Mouse (Mus musculus) gastrocnemius, adult 18-20 months (tissue): ENCODE data around the gene Ugt1a5. TPM values are rescaled to one million over a fixed set of nuclear protein-coding genes. Genes with fewer than 3 reads are reported as not detected.
"Not testable (repeated sequence)": the region's sequence is repeated elsewhere in the genome, so short reads cannot be mapped to it uniquely, and the experiment has no call there.

Source experiments
- DNase-seq: peaks from one replicate; pipeline ENCODE4 v3.0.0; 2021; ENCODE audit warnings: low spot score
- long read RNA-seq, 2 experiments: library from polyadenylated mRNA; stranded (forward); transcript quantifications; one replicate each; pipeline ENCODE4 v2.0.0; 2021
- total RNA-seq, 2 experiments: library from RNA; stranded (reverse); gene quantifications; 2 replicates each; pipeline ENCODE4 v1.2.3; 2021

Ugt1a5 gene
- total RNA-seq, result under 1 TPM in 1 of 2 experiments, not detected in 1; 0.14 TPM
- long read RNA-seq, experiment 1, result 0 reads
- long read RNA-seq, experiment 2, result 0 reads

DNA sequence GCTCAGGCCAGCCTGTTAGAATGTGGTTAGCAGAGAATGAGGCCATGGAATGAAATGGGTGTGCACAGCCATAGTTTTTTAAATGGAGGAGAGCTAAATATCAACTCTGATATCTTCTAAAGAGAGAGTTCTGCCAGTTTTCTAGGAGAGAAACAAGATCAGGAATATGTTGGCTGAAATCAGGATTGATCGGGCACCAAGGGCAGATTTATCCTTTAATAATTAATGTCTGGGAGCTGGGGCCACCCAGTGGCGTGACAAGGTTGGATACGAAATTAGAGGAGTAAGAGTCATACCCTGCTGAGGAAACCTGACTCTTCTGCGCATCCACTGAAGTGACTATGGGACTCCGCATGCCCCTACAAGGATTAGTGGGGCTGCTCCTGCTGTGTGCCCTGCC is at the start of gene Ugt1a5:
Gene Ugt1a5, plus strand, starts transcription at position 302 of the 400 bp plus-strand sequence.
- DNase-seq, result no peak

DNA sequence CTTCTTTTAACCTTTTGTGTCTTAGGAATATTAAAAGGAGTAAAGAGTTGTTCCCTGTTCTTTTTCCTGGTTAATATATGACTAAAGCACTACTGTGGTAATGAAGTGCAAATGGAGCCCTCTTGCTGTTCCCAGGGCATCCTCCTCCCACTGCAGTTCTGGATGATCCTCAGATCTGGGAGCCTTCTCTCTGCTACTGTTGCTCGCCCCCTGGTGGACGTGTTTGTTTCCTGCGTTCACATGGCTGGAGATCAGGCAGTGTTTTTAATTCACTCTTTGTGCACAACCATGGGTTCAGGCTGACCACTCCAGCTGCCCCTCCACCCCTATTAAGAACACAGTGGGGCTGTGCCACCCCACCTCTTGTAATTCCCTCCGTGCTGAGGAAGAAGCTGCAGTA is 45.3 kb upstream of the Ugt1a5 start:
- not testable (repeated sequence) for DNase-seq

DNA sequence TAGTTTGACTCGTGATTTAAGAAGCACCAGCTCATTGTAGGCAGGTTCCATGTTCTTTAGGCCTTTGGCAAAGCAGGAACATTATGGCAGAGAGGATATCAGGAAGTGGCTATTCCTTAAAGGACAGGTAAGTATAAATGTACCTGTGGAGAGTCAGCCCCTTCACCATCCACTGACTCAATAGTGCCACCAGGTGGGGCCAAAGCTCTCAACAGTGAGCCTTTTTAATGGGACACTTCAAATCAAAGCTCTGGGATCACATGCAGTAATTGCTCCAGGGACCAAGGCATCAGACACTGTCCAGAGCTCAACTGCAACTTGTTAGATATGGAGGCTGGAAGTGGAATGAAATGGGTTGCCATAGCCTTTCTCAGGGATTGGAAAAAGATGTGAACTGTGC is 44.3 kb upstream of the Ugt1a5 start:
- not testable (repeated sequence) for DNase-seq

- DNase-seq, result not testable (repeated sequence)
These were observed 39.9 kb upstream of the Ugt1a5 start for GRCm38 (mm10) chr1:88125827-88126360.

- not testable (repeated sequence) for DNase-seq
These were observed 36.7 kb upstream of the Ugt1a5 start for GRCm38 (mm10) chr1:88129091-88129490.

- DNase-seq, result not testable (repeated sequence)
These were observed 35.6 kb upstream of the Ugt1a5 start for GRCm38 (mm10) chr1:88130223-88130622.

GRCm38 (mm10) chr1:88133908-88134456 is 31.8 kb upstream of the Ugt1a5 start:
- DNase-seq, result no peak

- peak; percentile 39 for DNase-seq
These were observed 31.3 kb upstream of the Ugt1a5 start, which contains the start of gene Ugt1a6a for GRCm38 (mm10) chr1:88134457-88135011. Gene Ugt1a6a (plus strand): TSS chr1:88134809.

- DNase-seq, result not testable (repeated sequence)
These were observed 30.4 kb upstream of the Ugt1a5 start for GRCm38 (mm10) chr1:88135229-88135904.

GRCm38 (mm10) chr1:88136646-88137045 is 29.2 kb upstream of the Ugt1a5 start:
- no peak for DNase-seq

DNA sequence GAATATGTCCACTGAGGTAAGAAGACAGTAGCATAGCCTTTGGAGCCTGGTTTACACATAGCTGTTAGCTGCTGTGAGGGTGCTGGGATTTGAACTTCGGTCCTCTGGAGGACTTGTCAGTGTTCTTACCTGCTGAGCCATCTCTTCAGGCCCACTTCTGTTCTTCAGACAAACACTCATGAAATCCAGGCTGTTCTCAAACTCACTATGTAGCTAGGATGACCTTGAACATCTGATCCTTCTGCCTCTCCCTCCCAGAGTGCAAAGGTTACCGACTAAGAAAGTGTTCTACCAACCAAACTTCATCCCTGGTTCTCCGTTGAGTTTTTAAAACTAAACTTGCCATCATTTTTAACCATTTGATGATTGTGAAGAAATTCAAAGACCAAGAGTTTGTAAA is 28.5 kb upstream of the Ugt1a5 start:
- no peak for DNase-seq

GRCm38 (mm10) chr1:88138145-88138544 is 27.7 kb upstream of the Ugt1a5 start:
- no peak for DNase-seq

DNA sequence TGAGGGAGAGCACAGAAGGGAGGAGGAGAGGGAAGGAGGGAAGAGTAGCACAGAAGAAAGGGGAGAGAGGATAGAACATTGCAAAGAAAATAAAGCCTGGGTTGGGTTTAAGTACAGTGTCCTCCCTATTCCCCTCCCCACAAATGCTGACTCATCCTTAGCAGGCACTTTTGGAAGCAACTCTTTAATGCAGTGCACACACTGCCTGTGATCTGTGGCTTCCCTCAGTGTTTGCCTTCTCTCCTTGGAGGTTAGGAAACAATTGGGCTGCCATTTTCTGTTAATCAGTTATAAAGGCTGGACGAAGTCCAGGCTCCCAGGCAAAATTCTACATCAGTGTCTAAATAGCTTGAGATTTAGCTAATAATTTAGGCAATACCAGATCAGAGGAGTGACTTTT is 25.3 kb upstream of the Ugt1a5 start:
- DNase-seq, result not testable (repeated sequence)

DNA sequence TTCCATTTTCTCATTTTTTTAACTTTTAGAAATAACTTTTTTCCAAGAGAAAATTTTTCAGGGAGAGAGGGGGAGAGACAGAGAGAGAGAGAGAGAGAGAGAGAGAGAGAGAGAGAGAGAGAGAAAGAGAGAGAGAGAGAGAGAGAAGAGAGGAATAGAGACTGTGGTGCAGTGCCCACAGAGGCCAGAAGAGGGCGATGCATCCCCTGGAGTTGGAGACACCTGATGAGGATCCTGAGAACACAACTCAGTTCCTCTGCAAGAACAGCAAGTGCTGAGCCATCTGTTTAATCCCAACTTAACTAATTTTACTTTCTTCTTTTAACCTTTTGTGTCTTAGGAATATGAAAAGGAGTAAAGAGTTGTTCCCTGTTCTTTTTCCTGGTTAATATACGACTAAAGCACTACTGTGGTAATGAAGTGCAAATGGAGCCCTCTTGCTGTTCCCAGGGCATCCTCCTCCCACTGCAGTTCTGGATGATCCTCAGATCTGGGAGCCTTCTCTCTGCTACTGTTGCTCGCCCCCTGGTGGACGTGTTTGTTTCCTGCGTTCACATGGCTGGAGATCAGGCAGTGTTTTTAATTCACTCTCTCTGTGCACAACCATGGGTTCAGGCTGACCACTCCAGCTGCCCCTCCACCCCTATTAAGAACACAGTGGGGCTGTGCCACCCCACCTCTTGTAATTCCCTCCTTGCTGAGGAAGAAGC is 21.7 kb upstream of the Ugt1a5 start:
- peak; percentile 14 for DNase-seq

- DNase-seq, result not testable (repeated sequence)
These were observed 20.5 kb upstream of the Ugt1a5 start for GRCm38 (mm10) chr1:88145278-88145677.

DNA sequence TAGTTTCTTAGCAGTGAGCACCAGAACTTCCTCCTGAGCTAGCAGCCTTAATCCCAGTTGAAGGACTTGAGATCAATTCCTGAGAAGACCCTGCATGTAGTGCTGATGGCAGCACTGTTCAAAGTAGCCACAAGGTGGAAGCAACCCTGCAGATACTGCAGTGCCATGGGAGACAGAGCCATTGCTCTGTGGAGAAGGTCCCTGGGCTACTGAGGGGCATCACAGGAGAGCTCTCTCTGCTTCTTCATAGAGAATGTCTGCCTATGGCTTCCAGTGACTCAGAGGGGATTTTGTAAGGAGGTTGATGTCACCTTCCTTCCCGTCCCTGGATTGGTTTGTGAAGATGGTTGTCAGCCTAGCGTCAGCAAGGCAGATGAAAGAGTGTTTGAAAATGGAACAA is 15.7 kb upstream of the Ugt1a5 start:
- not testable (repeated sequence) for DNase-seq

DNA sequence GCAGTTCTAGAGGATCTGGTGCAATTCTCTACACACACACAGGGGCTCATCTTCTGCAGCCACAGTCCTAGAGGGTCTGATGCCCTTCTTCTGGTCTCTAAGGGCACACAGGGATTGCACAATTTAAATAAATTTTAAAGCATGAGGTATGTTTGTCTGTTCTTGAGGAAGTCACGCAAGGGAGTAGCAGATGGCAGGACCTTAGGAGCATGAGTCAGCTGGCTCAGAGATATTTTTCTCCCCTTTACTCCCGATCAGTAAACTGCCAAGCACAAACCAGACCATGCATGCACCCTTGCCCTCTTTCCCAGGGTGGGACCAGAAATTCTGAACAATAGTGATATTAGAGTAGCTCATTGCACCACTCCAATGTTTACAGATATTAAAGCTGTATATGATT is 7.4 kb upstream of the Ugt1a5 start:
- no peak for DNase-seq

DNA sequence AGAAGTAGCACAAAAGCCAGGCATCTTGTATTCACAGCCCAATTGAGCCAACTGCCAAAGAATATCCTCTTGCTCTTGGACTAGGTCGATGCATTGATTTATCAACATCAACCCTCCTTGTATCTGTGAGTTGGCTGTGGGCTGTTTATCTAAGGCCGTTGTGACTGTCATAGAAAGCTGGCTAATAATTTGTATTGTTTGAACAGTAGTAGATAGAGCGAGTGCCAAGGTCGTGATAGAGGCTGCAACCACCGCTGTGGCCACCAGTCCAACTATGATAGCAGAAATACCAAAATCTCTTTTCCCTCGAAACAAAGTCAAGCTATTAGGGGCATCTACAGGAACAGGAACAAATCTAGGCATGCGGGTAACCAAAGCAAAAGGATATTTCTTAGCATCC is 6.4 kb downstream of the Ugt1a5 start:
- not testable (repeated sequence) for DNase-seq

DNA sequence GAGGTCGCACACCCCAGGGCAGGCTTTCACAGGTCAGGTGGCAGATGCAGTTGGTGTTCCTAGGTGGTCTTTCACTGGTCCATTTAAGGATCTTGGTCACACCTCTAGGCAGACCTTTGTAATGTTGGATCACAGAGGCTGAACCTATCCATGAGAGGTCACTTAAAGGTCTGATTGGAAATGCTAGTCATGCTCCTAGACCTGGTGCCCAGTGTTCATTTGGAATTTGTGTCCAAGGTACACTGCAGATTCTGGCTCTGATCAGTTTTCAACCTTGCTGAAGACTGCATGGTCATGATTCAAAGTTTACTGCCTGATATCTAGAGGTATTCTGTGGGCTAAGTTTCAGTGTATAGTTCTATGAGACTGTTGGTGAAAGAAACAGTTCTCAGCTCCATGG is 13.8 kb downstream of the Ugt1a5 start:
- DNase-seq, result no peak

DNA sequence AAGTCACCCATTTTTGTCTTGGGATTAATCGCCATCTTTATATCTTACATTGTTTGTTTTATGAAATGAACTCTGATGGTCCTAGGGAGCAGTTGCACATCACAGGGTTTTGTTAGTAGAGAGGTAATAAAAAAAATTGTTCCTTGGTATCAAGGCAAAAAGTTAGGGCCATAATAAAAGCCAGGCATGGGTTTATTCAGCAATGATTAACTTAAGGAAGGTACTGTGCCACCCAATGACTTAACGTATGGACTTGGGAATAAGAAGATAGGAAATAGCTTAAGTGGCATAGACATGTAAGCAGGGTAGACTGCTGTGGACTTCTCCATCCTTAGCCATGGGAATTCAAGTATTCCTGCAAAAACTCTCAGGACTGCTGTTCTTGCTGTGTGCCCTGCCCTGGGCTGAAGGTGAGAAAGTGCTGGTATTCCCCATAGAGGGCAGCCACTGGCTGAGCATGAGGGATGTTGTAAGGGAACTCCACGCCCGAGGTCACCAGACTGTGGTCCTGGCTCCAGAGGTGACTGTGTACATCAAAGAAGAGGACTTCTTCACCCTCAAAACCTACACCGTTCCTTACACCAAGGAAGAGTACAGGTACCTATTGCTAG is 20.6 kb downstream of the Ugt1a5 start:
- DNase-seq, result no peak

DNA sequence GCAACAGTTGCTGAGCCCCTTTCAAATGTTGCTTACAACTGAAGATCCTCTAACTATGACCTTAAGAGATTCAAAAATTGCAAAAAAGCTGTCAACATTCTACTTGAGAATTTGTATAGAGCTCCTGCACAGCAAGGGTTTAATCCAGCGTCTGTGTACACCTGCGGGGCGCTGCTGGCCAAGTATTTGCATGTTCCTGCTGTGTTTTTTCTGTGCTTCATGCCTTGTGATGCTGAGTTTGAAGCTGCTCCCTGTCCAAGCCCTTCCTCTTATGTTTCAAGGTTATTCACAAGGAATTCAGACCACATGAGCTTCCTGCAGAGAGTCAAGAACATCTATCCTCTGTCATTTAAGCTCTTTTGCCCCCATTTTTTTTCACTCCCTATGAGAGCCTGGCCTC is 26.3 kb downstream of the Ugt1a5 start:
- no peak for DNase-seq
